ENCODE assay signal across 9 mouse cellular contexts in genomic region chr5:24995576-24996100, GRCm38 (mm10).
DNase-seq lines count a peak whose midpoint lies in the region; ATAC-seq and TF ChIP-seq lines count a peak whose summit lies in the region.
"Had no signal": no experiment of that assay in that cellular context is flagged by ENCODE, and none has a peak within 500 bp of the region (broad histone marks: within the 10 kb centered on the region; RNA-seq: fewer than 3 reads in every experiment).

No protein-coding gene starts in this region.

- TF ChIP-seq POLR2A in cerebellum, adult 2 months (IDR thresholded peaks at IDR 0.05; ENCODE audit: borderline replicate concordance, insufficient read depth, low read length), result peak; percentile 47; the same call in 1 of the 2 replicates

- no peak for TF ChIP-seq CTCF in cerebellum, adult 2 months (IDR thresholded peaks at IDR 0.05; ENCODE audit: borderline replicate concordance, insufficient read depth, low read depth, low read length)

- H3K9ac ChIP-seq in hindbrain, embryonic 11.5 days (ENCODE audit: low read depth, low read length), result no peak overlapping the region
- no peak overlapping the region for H3K9ac ChIP-seq in hindbrain, embryonic 15.5 days
- H3K9ac ChIP-seq in neural tube, embryonic 13.5 days, result 0 out of 2 replicates have a peak overlapping the region, but pooled peaks have one; percentile 5

- H3K27ac ChIP-seq in hindbrain, embryonic 10.5 days, result peak overlapping the region; percentile 40; the same call in 1 of the 2 replicates
- no peak overlapping the region for H3K27ac ChIP-seq in hindbrain, embryonic 11.5 days (ENCODE audit: low read depth, low read length)
- H3K27ac ChIP-seq in cerebellum, adult 2 months (ENCODE audit: insufficient read depth, low read length), result peak overlapping the region; percentile 55
- 0 out of 2 replicates have a peak overlapping the region, but pooled peaks have one; percentile 37 for H3K27ac ChIP-seq in hindbrain, embryonic 15.5 days (replicated peaks)
- peak overlapping the region; percentile 50; the same call in 1 of the 2 replicates for H3K27ac ChIP-seq in limb, embryonic 10.5 days
- H3K27ac ChIP-seq in neural tube, embryonic 13.5 days (replicated peaks), result no peak overlapping the region

- no peak overlapping the region for H3K4me2 ChIP-seq in hindbrain, embryonic 11.5 days (replicated peaks; ENCODE audit: low read depth, low read length)
- peak overlapping the region; percentile 41 for H3K4me2 ChIP-seq in hindbrain, embryonic 15.5 days
- H3K4me2 ChIP-seq in neural tube, embryonic 13.5 days, result peak overlapping the region; percentile 32

- H3K9me3 ChIP-seq in hindbrain, embryonic 10.5 days, result no peaks in the 10 kb centered on the region
- no peaks in the 10 kb centered on the region for H3K9me3 ChIP-seq in hindbrain, embryonic 11.5 days (ENCODE audit: control insufficient read depth, low read length)
- no peaks in the 10 kb centered on the region for H3K9me3 ChIP-seq in hindbrain, embryonic 15.5 days
- H3K9me3 ChIP-seq in limb, embryonic 10.5 days (replicated peaks), result no peaks in the 10 kb centered on the region
- H3K9me3 ChIP-seq in neural tube, embryonic 13.5 days, result no peaks in the 10 kb centered on the region

- peaks cover 42% of the 10 kb centered on the region for H3K4me1 ChIP-seq in hindbrain, embryonic 10.5 days (replicated peaks)
- H3K4me1 ChIP-seq in hindbrain, embryonic 11.5 days (replicated peaks; ENCODE audit: control insufficient read depth, insufficient read depth, low read length), result no peaks in the 10 kb centered on the region
- H3K4me1 ChIP-seq in cerebellum, adult 2 months (ENCODE audit: control insufficient read depth, insufficient read depth, low read length), result peaks cover 5% of the 10 kb centered on the region
- H3K4me1 ChIP-seq in hindbrain, embryonic 15.5 days (replicated peaks), result peaks cover 4% of the 10 kb centered on the region; the same call in 1 of the 2 replicates
- peaks cover 12% of the 10 kb centered on the region for H3K4me1 ChIP-seq in limb, embryonic 10.5 days
- H3K4me1 ChIP-seq in neural tube, embryonic 13.5 days (replicated peaks), result 0 out of 2 replicates have a peak, but pooled peaks cover 3% of the 10 kb centered on the region

- no peak overlapping the region for H3K4me3 ChIP-seq in hindbrain, embryonic 10.5 days
- H3K4me3 ChIP-seq in hindbrain, embryonic 11.5 days (ENCODE audit: low read depth, low read length), result no peak overlapping the region
- peak overlapping the region; percentile 63 for H3K4me3 ChIP-seq in cerebellum, adult 2 months (replicated peaks; ENCODE audit: insufficient read depth, low read depth, low read length)
- H3K4me3 ChIP-seq in hindbrain, embryonic 15.5 days, result 0 out of 2 replicates have a peak overlapping the region, but pooled peaks have one; percentile 13
- no peak overlapping the region for H3K4me3 ChIP-seq in limb, embryonic 10.5 days
- H3K4me3 ChIP-seq in neural tube, embryonic 13.5 days, result no peak overlapping the region

- DNase-seq in hindbrain, embryonic 10.5 days (ENCODE audit: low spot score), result no peak
- no peak for DNase-seq in hindbrain, embryonic 11.5 days (ENCODE audit: low spot score)
- DNase-seq in cerebellum, adult 2 months, result peak; percentile 71 to 82
- peak; percentile 72 for DNase-seq in gastrocnemius, adult 18-20 months (ENCODE audit: low spot score)
- no peak for DNase-seq in limb, embryonic 10.5 days (ENCODE audit: low spot score)
- no peak for DNase-seq in thymus, postnatal 14 days

- H3K36me3 ChIP-seq in hindbrain, embryonic 10.5 days, result no peaks in the 10 kb centered on the region
- H3K36me3 ChIP-seq in hindbrain, embryonic 11.5 days (ENCODE audit: control insufficient read depth, insufficient read depth, low read length), result no peaks in the 10 kb centered on the region
- no peaks in the 10 kb centered on the region for H3K36me3 ChIP-seq in hindbrain, embryonic 15.5 days
- H3K36me3 ChIP-seq in limb, embryonic 10.5 days, result no peaks in the 10 kb centered on the region
- no peaks in the 10 kb centered on the region for H3K36me3 ChIP-seq in neural tube, embryonic 13.5 days

- no peaks in the 10 kb centered on the region for H3K27me3 ChIP-seq in hindbrain, embryonic 10.5 days (ENCODE audit: insufficient read depth, poor library complexity, severe bottlenecking)
- no peaks in the 10 kb centered on the region for H3K27me3 ChIP-seq in hindbrain, embryonic 11.5 days (ENCODE audit: control insufficient read depth, insufficient read depth, low read length)
- no peaks in the 10 kb centered on the region for H3K27me3 ChIP-seq in cerebellum, adult 2 months (ENCODE audit: control insufficient read depth, insufficient read depth, low read length)
- no peaks in the 10 kb centered on the region for H3K27me3 ChIP-seq in hindbrain, embryonic 15.5 days
- no peaks in the 10 kb centered on the region for H3K27me3 ChIP-seq in limb, embryonic 10.5 days (ENCODE audit: low read depth, poor library complexity, severe bottlenecking)
- H3K27me3 ChIP-seq in neural tube, embryonic 13.5 days, result no peaks in the 10 kb centered on the region
- H3K27me3 ChIP-seq: CH12.LX had no signal

- 72% methylated on average over 13 of the region's 13 CpGs for WGBS in hindbrain, embryonic 10.5 days
- 62% methylated on average over 13 of the region's 13 CpGs for WGBS in hindbrain, embryonic 11.5 days
- 12% methylated on average over 13 of the region's 13 CpGs for WGBS in cerebellum, adult 2 months
- 54% methylated on average over 13 of the region's 13 CpGs for WGBS in hindbrain, embryonic 15.5 days
- WGBS in limb, embryonic 10.5 days, result 60% methylated on average over 13 of the region's 13 CpGs
- 68% methylated on average over 13 of the region's 13 CpGs for WGBS in neural tube, embryonic 13.5 days

- ATAC-seq in hindbrain, embryonic 11.5 days (ENCODE audit: low FRiP score), result no peak
- peak; percentile 72 for ATAC-seq in hindbrain, embryonic 15.5 days (ENCODE audit: low FRiP score, low read depth)
- ATAC-seq in neural tube, embryonic 13.5 days (ENCODE audit: low read depth), result peak; percentile 41; the same call in 1 of the 2 replicates

Comparison
In these comparisons a context has a peak if more than half of its experiments do, and no peak if none do; other contexts are left out.
1. H3K27ac ChIP-seq: peak in hindbrain, embryonic 10.5 days (single experiment), cerebellum, adult 2 months (single experiment), hindbrain, embryonic 15.5 days (single experiment) and limb, embryonic 10.5 days (single experiment); none in hindbrain, embryonic 11.5 days (single experiment) and neural tube, embryonic 13.5 days (single experiment).
2. H3K4me3 ChIP-seq: peak in cerebellum, adult 2 months (single experiment) and hindbrain, embryonic 15.5 days (single experiment); none in hindbrain, embryonic 10.5 days (single experiment), hindbrain, embryonic 11.5 days (single experiment), limb, embryonic 10.5 days (single experiment) and neural tube, embryonic 13.5 days (single experiment).
3. DNase-seq: peak in cerebellum, adult 2 months (2 of 2) and gastrocnemius, adult 18-20 months (single experiment); none in hindbrain, embryonic 10.5 days (single experiment), hindbrain, embryonic 11.5 days (single experiment), limb, embryonic 10.5 days (single experiment) and thymus, postnatal 14 days (single experiment).